Mouse (Mus musculus): ENCODE data around the gene Olfr1347. TPM values are rescaled to one million over a fixed set of nuclear protein-coding genes. Genes with fewer than 3 reads are reported as not detected.

Olfr1347 gene
- polyA plus RNA-seq, 1 experiment from 2014 or later: not detected

DNA sequence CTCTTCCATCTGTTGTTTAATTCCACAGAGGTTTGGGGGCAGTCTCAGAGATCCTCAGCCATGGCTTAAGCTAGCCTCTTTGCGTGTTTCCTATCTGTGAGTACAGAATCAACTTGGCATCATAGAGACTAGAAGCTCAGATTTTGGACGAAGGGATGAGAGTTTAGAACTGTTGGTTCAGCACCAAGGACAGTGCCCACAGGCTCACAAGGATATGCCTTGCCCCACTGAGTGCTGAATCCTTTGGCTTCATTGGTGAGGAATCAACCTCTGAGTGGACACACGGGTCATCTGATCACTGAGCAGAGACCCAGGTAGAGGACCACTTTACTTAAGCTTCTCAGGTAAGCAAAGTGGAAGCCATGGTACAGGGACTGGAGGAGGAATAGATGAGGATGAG is 43.2 kb downstream of the Olfr1347 start:
- H3K36me3 ChIP-seq (ENCODE audit: control insufficient read depth, insufficient read depth, low read length): no peaks in the 10 kb centered on the region
- H3K4me1 ChIP-seq (ENCODE audit: control insufficient read depth, insufficient read depth, low read length): no peaks in the 10 kb centered on the region
- no peak overlapping the region for H3K27ac ChIP-seq (replicated peaks; ENCODE audit: low read depth, low read length)
- WGBS: 53% methylated on average over 3 of the region's 3 CpGs
- H3K9ac ChIP-seq (ENCODE audit: low read depth, low read length): no peak overlapping the region
- H3K27me3 ChIP-seq (replicated peaks; ENCODE audit: control insufficient read depth, insufficient read depth, low read length): no peaks in the 10 kb centered on the region
- H3K4me2 ChIP-seq (ENCODE audit: low read depth, low read length): no peak overlapping the region
- DNase-seq (ENCODE audit: low spot score) (peak; percentile 7), ATAC-seq (ENCODE audit: low read depth) (no peak)
- no peak overlapping the region for H3K4me3 ChIP-seq (ENCODE audit: low read depth, low read length)
- H3K9me3 ChIP-seq (ENCODE audit: control insufficient read depth, low read length): 0 out of 2 replicates have a peak, but pooled peaks cover 4% of the 10 kb centered on the region

DNA sequence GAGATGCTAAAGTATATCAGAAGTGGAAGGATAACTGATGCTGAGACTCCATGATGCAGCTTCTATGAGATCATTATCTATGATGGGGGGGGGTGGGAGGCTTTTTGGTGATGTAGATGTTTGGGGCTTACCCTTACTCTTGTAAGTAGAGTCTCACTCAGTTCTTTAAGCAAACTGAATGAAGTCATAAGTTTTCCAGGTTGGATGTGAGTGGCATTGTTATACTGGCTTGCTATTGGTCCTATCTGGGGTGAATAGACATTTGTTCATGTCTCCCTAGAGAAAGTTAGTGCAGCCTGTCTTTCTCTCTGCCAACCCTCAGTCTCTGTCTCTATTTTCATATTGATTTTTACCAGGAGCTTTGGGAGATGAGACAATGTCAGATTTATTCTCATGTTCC is 43.7 kb downstream of the Olfr1347 start, which contains the start of gene Olfr1336:
Gene Olfr1336 (plus strand): TSS at position 301 of the 400 bp plus-strand sequence.
- Histone ChIP-seq H3K9me3 (ENCODE audit: control insufficient read depth, low read length) (0 out of 2 replicates have a peak, but pooled peaks cover 4% of the 10 kb centered on the region), H3K36me3 (ENCODE audit: control insufficient read depth, insufficient read depth, low read length) (no peaks in the 10 kb centered on the region)
- ATAC-seq (ENCODE audit: low read depth): no peak

DNA sequence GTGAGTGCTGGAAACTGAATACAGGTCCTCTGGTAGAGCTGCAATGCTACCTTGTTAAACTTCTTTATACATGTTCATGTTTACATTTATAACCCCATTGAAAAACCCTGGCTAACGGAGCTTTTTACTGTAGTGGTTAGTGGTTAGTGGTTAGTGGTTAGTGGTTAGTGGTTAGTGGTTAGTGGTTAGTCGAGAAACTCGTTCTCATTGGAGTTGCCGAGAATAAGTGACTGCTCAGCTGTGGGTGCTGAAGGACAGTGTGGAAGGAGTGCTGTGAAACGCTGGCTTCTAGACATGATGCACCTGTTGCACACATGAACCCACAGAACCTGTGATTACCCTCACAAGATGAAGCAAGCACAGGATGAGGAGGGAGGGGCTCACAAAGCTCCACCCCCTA is 51.8 kb downstream of the Olfr1347 start:
- DNase-seq (ENCODE audit: low spot score) (no peak), ATAC-seq (ENCODE audit: low read depth) (no peak)
- Histone ChIP-seq H3K27me3 (replicated peaks; ENCODE audit: control insufficient read depth, insufficient read depth, low read length) (no peaks in the 10 kb centered on the region), H3K4me3 (ENCODE audit: low read depth, low read length) (no peak overlapping the region), H3K4me2 (ENCODE audit: low read depth, low read length) (no peak overlapping the region), H3K27ac (replicated peaks; ENCODE audit: low read depth, low read length) (no peak overlapping the region), H3K36me3 (ENCODE audit: control insufficient read depth, insufficient read depth, low read length) (no peaks in the 10 kb centered on the region), H3K4me1 (ENCODE audit: control insufficient read depth, insufficient read depth, low read length) (no peaks in the 10 kb centered on the region), H3K9me3 (ENCODE audit: control insufficient read depth, low read length) (peaks cover 8% of the 10 kb centered on the region; the same call in 1 of the 2 replicates), H3K9ac (ENCODE audit: low read depth, low read length) (no peak overlapping the region)
- 81% methylated on average over 5 of the region's 5 CpGs for WGBS

More for the DNA sequence above, 43.7 kb downstream of the Olfr1347 start, which contains the start of gene Olfr1336:
- no peak within 1 kb of the TSS for H3K27ac ChIP-seq (replicated peaks; ENCODE audit: low read depth, low read length)
- no peak within 1 kb of the TSS for H3K4me2 ChIP-seq (ENCODE audit: low read depth, low read length)
- H3K27me3 ChIP-seq (replicated peaks; ENCODE audit: control insufficient read depth, insufficient read depth, low read length): no peaks in the 10 kb centered on the region
- DNase-seq (ENCODE audit: low spot score): no peak
- H3K9ac ChIP-seq (ENCODE audit: low read depth, low read length): no peak within 1 kb of the TSS
- no peak within 1 kb of the TSS for H3K4me3 ChIP-seq (ENCODE audit: low read depth, low read length)
- H3K4me1 ChIP-seq (ENCODE audit: control insufficient read depth, insufficient read depth, low read length): no peaks in the 10 kb centered on the region

DNA sequence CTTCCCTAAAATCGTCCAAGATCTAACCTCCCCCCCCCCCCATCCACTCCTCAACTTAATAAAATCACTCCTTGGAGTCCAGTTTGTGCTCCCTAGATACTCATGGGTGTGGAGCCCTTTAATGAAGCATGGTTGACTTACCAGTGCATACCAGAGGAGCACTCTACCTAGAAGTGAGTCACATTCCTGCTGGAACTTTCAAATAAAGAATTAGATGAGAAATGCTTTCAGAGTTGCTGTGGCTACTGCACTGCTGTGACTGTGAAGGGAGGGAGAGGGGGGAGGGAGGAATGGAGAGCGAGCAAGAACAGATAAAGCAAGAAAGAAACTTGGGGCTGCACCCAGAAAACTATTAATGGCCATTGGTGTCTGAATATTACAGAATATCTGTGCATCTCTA is 58.4 kb downstream of the Olfr1347 start:
- Histone ChIP-seq H3K4me3 (ENCODE audit: low read depth, low read length) (no peak overlapping the region), H3K27me3 (replicated peaks; ENCODE audit: control insufficient read depth, insufficient read depth, low read length) (no peaks in the 10 kb centered on the region), H3K9me3 (ENCODE audit: control insufficient read depth, low read length) (no peaks in the 10 kb centered on the region), H3K4me2 (ENCODE audit: low read depth, low read length) (no peak overlapping the region), H3K9ac (ENCODE audit: low read depth, low read length) (no peak overlapping the region), H3K27ac (replicated peaks; ENCODE audit: low read depth, low read length) (no peak overlapping the region), H3K4me1 (ENCODE audit: control insufficient read depth, insufficient read depth, low read length) (no peaks in the 10 kb centered on the region), H3K36me3 (ENCODE audit: control insufficient read depth, insufficient read depth, low read length) (no peaks in the 10 kb centered on the region)
- no peak for DNase-seq (ENCODE audit: low spot score)
- WGBS: 65% methylated on average over 2 of the region's 2 CpGs
- no peak for ATAC-seq (ENCODE audit: low read depth)

DNA sequence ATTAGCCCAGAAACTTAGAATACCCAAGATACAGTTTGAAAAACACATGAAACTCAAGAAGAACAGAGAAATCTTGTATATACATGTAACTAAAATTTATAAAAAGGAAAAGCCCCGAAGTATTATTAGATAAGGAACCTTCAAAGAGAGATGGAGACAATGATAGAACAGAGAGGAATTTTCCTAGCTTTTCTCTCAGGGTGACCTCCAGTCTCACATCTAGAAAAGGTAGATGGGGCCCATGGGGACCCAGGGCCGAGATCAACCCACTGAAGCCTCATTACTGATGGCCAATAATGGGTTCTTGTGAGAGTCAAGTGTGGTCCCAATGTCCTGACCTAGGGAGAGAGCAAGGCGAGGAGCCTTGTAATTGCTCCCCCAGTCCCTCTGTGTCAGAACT is 61.2 kb downstream of the Olfr1347 start, which contains the start of gene Olfr1344:
Gene Olfr1344 (plus strand): TSS at position 301 of the 400 bp plus-strand sequence.
- H3K36me3 ChIP-seq (ENCODE audit: control insufficient read depth, insufficient read depth, low read length): no peaks in the 10 kb centered on the region
- ATAC-seq (ENCODE audit: low read depth) (no peak), DNase-seq (ENCODE audit: low spot score) (no peak)
- no peak within 1 kb of the TSS for H3K27ac ChIP-seq (replicated peaks; ENCODE audit: low read depth, low read length)
- no peaks in the 10 kb centered on the region for H3K4me1 ChIP-seq (ENCODE audit: control insufficient read depth, insufficient read depth, low read length)
- 74% methylated on average over 3 of the region's 3 CpGs for WGBS
- H3K27me3 ChIP-seq (replicated peaks; ENCODE audit: control insufficient read depth, insufficient read depth, low read length): no peaks in the 10 kb centered on the region
- no peaks in the 10 kb centered on the region for H3K9me3 ChIP-seq (ENCODE audit: control insufficient read depth, low read length)
- no peak within 1 kb of the TSS for H3K4me2 ChIP-seq (ENCODE audit: low read depth, low read length)
- no peak within 1 kb of the TSS for H3K4me3 ChIP-seq (ENCODE audit: low read depth, low read length)
- H3K9ac ChIP-seq (ENCODE audit: low read depth, low read length): no peak within 1 kb of the TSS

Other genes starting within 250 kb of the Olfr1347 start
- gene Epp13, start 247.0 kb downstream of the Olfr1347 start, polyA plus RNA-seq (2014; fragmentation: Nextera tagmentation; extraction: Ambion mirVana): 0.26 TPM in 1 of 2 replicates, not detected in the other
- gene Zfp667, start 213.2 kb downstream of the Olfr1347 start, polyA plus RNA-seq (2014; fragmentation: Nextera tagmentation; extraction: Ambion mirVana): 10.4 and 11.9 TPM in 2 replicates
- gene Zfp583, start 168.5 kb downstream of the Olfr1347 start, polyA plus RNA-seq (2014; fragmentation: Nextera tagmentation; extraction: Ambion mirVana): 6.2 and 6.5 TPM in 2 replicates
- gene Gm3854, start 156.0 kb downstream of the Olfr1347 start, polyA plus RNA-seq (2014; fragmentation: Nextera tagmentation; extraction: Ambion mirVana): 1.3 and 1.4 TPM in 2 replicates
- 2.9 and 3.2 TPM in 2 replicates for gene Zfp78, start 136.5 kb downstream of the Olfr1347 start, polyA plus RNA-seq (2014; fragmentation: Nextera tagmentation; extraction: Ambion mirVana)
- 8.5 and 8.9 TPM in 2 replicates for gene Zfp28, start 116.5 kb downstream of the Olfr1347 start, polyA plus RNA-seq (2014; fragmentation: Nextera tagmentation; extraction: Ambion mirVana)
- 0.12 and 0.18 TPM in 2 replicates for gene Smim17, start 101.0 kb downstream of the Olfr1347 start, polyA plus RNA-seq (2014; fragmentation: Nextera tagmentation; extraction: Ambion mirVana)
- gene Gm20715, start 89.5 kb downstream of the Olfr1347 start, polyA plus RNA-seq (2014; fragmentation: Nextera tagmentation; extraction: Ambion mirVana): not detected in 2 replicates
- gene Olfr1344, start 61.1 kb downstream of the Olfr1347 start, polyA plus RNA-seq (2014; fragmentation: Nextera tagmentation; extraction: Ambion mirVana): not detected in 2 replicates
- gene Olfr1336, start 43.6 kb downstream of the Olfr1347 start, polyA plus RNA-seq (2014; fragmentation: Nextera tagmentation; extraction: Ambion mirVana): 0.06 TPM in 1 of 2 replicates, not detected in the other
- gene Olfr1346, start 32.7 kb downstream of the Olfr1347 start, polyA plus RNA-seq (2014; fragmentation: Nextera tagmentation; extraction: Ambion mirVana): not detected in 2 replicates
- gene Olfr5, start 12.8 kb downstream of the Olfr1347 start, polyA plus RNA-seq (2014; fragmentation: Nextera tagmentation; extraction: Ambion mirVana): not detected in 2 replicates
- not detected in 2 replicates for gene Olfr1348, start 9.0 kb upstream of the Olfr1347 start, polyA plus RNA-seq (2014; fragmentation: Nextera tagmentation; extraction: Ambion mirVana)
- not detected in 2 replicates for gene Olfr1349, start 23.2 kb upstream of the Olfr1347 start, polyA plus RNA-seq (2014; fragmentation: Nextera tagmentation; extraction: Ambion mirVana)
- gene Olfr1350, start 65.1 kb upstream of the Olfr1347 start, polyA plus RNA-seq (2014; fragmentation: Nextera tagmentation; extraction: Ambion mirVana): 0.18 TPM in 1 of 2 replicates, not detected in the other
- gene Zim1, start 196.7 kb upstream of the Olfr1347 start, polyA plus RNA-seq (2014; fragmentation: Nextera tagmentation; extraction: Ambion mirVana): 24.4 and 34.6 TPM in 2 replicates
- 356 and 388 TPM in 2 replicates for gene Peg3, start 230.7 kb upstream of the Olfr1347 start, polyA plus RNA-seq (2014; fragmentation: Nextera tagmentation; extraction: Ambion mirVana)
- 12.2 and 12.7 TPM in 2 replicates for gene Usp29, start 230.8 kb upstream of the Olfr1347 start, polyA plus RNA-seq (2014; fragmentation: Nextera tagmentation; extraction: Ambion mirVana)